Mouse (Mus musculus) MEL (cell line): Measurements from ENCODE around the gene Eml1. TPM values are rescaled to one million over a fixed set of nuclear protein-coding genes. Genes with fewer than 3 reads are reported as not detected.
A peak's percentile ranks its signal among the peaks of the same experiment; 100 is the strongest.

Experiments
- DNase-seq: peaks from one replicate; pipeline ENCODE4 v3.0.0; 2011; ENCODE audit warnings: low read depth, low spot score
- H3K27ac ChIP-seq: 2 replicates; pipeline ENCODE4 v1.5.1; 2012; ENCODE audit warnings: low read depth, mild to moderate bottlenecking, control low read depth, low read length, moderate library complexity; ENCODE audit not compliant: control insufficient read depth
- H3K27me3 ChIP-seq, 2 experiments: fragments of 150-350 bp in 1 of 2; sonication (generic) in 1 of 2; 2 replicates each; pipeline ENCODE4 v1.6.1; 2012; ENCODE audit warnings: low read length in 2 of 2, mild to moderate bottlenecking in 2 of 2, improper control_type of control experiment in 1 of 2, moderate library complexity in 1 of 2; ENCODE audit not compliant: insufficient read depth in 2 of 2, control insufficient read depth in 1 of 2
- H3K36me3 ChIP-seq, 2 experiments: 2 replicates each; pipeline ENCODE4 v1.6.1; 2012 to 2014; ENCODE audit warnings: low read length in 2 of 2, improper control_type of control experiment in 1 of 2, inconsistent platforms in 1 of 2, mild to moderate bottlenecking in 1 of 2; ENCODE audit not compliant: insufficient read depth in 2 of 2, control insufficient read depth in 1 of 2
- H3K4me1 ChIP-seq, 2 experiments: fragments of 150-350 bp in 1 of 2; sonication (generic) in 1 of 2; 2 replicates each; pipeline ENCODE4 v1.6.1; 2012; ENCODE audit warnings: low read length in 2 of 2, improper control_type of control experiment in 1 of 2, mild to moderate bottlenecking in 1 of 2; ENCODE audit not compliant: insufficient read depth in 2 of 2, control insufficient read depth in 1 of 2
- H3K4me3 ChIP-seq, 2 experiments: fragments of 150-350 bp in 1 of 2; sonication (generic) in 1 of 2; 2 replicates each; pipeline ENCODE4 v1.5.1; 2012; ENCODE audit warnings: low read depth in 2 of 2, low read length in 2 of 2, mild to moderate bottlenecking in 2 of 2, moderate library complexity in 2 of 2, control low read depth in 1 of 2, improper control_type of control experiment in 1 of 2; ENCODE audit not compliant: control insufficient read depth in 1 of 2, insufficient read depth in 1 of 2
- H3K79me2 ChIP-seq: 2 replicates; pipeline ENCODE4 v1.6.1; 2012; ENCODE audit warnings: mild to moderate bottlenecking, low read length, moderate library complexity; ENCODE audit not compliant: control insufficient read depth, poor library complexity, insufficient read depth
- H3K9ac ChIP-seq: 2 replicates; pipeline ENCODE4 v1.6.1; 2012; ENCODE audit warnings: low read depth, mild to moderate bottlenecking, control low read depth, low read length, moderate library complexity; ENCODE audit not compliant: control insufficient read depth, poor library complexity, severe bottlenecking
- H3K9me3 ChIP-seq: fragments of 150-350 bp; sonication (generic); replicated peaks from 2 replicates; pipeline ENCODE4 v1.6.1; 2012; ENCODE audit warnings: mild to moderate bottlenecking, low read length, improper control_type of control experiment, moderate library complexity; ENCODE audit not compliant: insufficient read depth
- CHD1 ChIP-seq: IDR thresholded peaks from 2 replicates; pipeline ENCODE4 v1.6.1; 2012; ENCODE audit warnings: low read depth, mild to moderate bottlenecking, inconsistent platforms, low read length, improper control_type of control experiment
- CHD2 ChIP-seq: IDR thresholded peaks from 2 replicates; pipeline ENCODE4 v1.6.1; 2011; ENCODE audit warnings: low read length, improper control_type of control experiment
- HCFC1 ChIP-seq: IDR thresholded peaks from 2 replicates; pipeline ENCODE4 v1.6.1; 2012; ENCODE audit warnings: low read depth, mild to moderate bottlenecking, inconsistent platforms, low read length, improper control_type of control experiment, moderate library complexity
- JUND ChIP-seq: IDR thresholded peaks from 2 replicates; pipeline ENCODE4 v1.6.1; 2011; ENCODE audit warnings: low read depth, mild to moderate bottlenecking, improper control_type of control experiment, low read length
- MEF2A ChIP-seq: IDR thresholded peaks from 2 replicates; pipeline ENCODE4 v1.6.1; 2014; ENCODE audit warnings: low read depth, mild to moderate bottlenecking, inconsistent platforms, low read length, improper control_type of control experiment; ENCODE audit not compliant: poor library complexity, insufficient replicate concordance, severe bottlenecking; ENCODE audit errors: extremely low read depth
- POLR2AphosphoS5 ChIP-seq: IDR thresholded peaks from 2 replicates; pipeline ENCODE4 v1.6.1; 2012; ENCODE audit warnings: low read depth, borderline replicate concordance, mild to moderate bottlenecking, inconsistent platforms, low read length, moderate library complexity, mixed read lengths
- SMC3 ChIP-seq: IDR thresholded peaks from 2 replicates; pipeline ENCODE4 v1.6.1; 2011; ENCODE audit warnings: low read depth, low read length, improper control_type of control experiment
- TAL1 ChIP-seq: IDR thresholded peaks from 2 replicates; pipeline ENCODE4 v1.6.1; 2012; ENCODE audit warnings: mild to moderate bottlenecking, inconsistent platforms, low read length, moderate library complexity, mixed read lengths
- USF2 ChIP-seq, 2 experiments: IDR thresholded peaks; 2 replicates each; pipeline ENCODE4 v1.6.1; 2011 to 2012; ENCODE audit warnings: improper control_type of control experiment in 2 of 2, low read length in 2 of 2, borderline replicate concordance in 1 of 2, inconsistent platforms in 1 of 2, low read depth in 1 of 2, mild to moderate bottlenecking in 1 of 2; ENCODE audit not compliant: insufficient read depth in 1 of 2
- ZC3H11A ChIP-seq: IDR thresholded peaks from 2 replicates; pipeline ENCODE4 v1.6.1; 2012; ENCODE audit warnings: low read depth, mild to moderate bottlenecking, inconsistent platforms, low read length, improper control_type of control experiment
- polyA plus RNA-seq, 2 experiments: library from polyadenylated mRNA; stranded (reverse) in 1 of 2; unstranded in 1 of 2; fragments of >175 nt in 1 of 2; fragments of >200 nt in 1 of 2; gene quantifications; 2 replicates each; pipeline versions ENCODE4 v1.2.1 to v1.2.4; 2012; ENCODE audit warnings: low replicate concordance in 2 of 2, low read depth in 1 of 2; ENCODE audit not compliant: insufficient read length in 2 of 2, insufficient read depth in 1 of 2, missing spikeins in 1 of 2
- total RNA-seq: library from RNA; depleted of rRNA; stranded (reverse); fragments of 300-350 nt; gene quantifications from 2 replicates; pipeline ENCODE4 v1.2.3, GENCODE M21; 2012

The Eml1 gene
- total and polyA plus RNA-seq, 3 experiments = not detected

- Histone ChIP-seq H3K9me3 (no peaks in the 10 kb centered on the region), H3K9ac (no peak overlapping the region), H3K27me3 (no peaks in the 10 kb centered on the region), H3K4me1 (no peaks in the 10 kb centered on the region), H3K36me3 (no peaks in the 10 kb centered on the region), H3K4me3 (no peak overlapping the region), H3K79me2 (no peaks in the 10 kb centered on the region), H3K27ac (no peak overlapping the region)
- DNase-seq = no peak
- no peak for TF ChIP-seq USF2 (IDR thresholded peaks at IDR 0.05; ENCODE audit: borderline replicate concordance in 1 of 2, insufficient read depth in 1 of 2, low read depth in 1 of 2, low read length in 2 of 2)
Observed at GRCm38 (mm10) chr12:108453561-108454044, 82.8 kb downstream of the Eml1 start.

GRCm38 (mm10) chr12:108455004-108455403, 84.2 kb downstream of the Eml1 start:
- H3K4me3 ChIP-seq = no peak overlapping the region
- no peaks in the 10 kb centered on the region for H3K79me2 ChIP-seq
- no peak overlapping the region for H3K9ac ChIP-seq
- no peak overlapping the region for H3K27ac ChIP-seq
- DNase-seq = no peak
- TF ChIP-seq TAL1 (no peak), ZC3H11A (no peak), USF2 (IDR thresholded peaks at IDR 0.05; ENCODE audit: borderline replicate concordance in 1 of 2, insufficient read depth in 1 of 2, low read depth in 1 of 2, low read length in 2 of 2) (no peak), CHD1 (no peak), CHD2 (no peak), MEF2A (no peak)
- no peaks in the 10 kb centered on the region for H3K9me3 ChIP-seq
- no peaks in the 10 kb centered on the region for H3K36me3 ChIP-seq
- no peaks in the 10 kb centered on the region for H3K27me3 ChIP-seq
- no peaks in the 10 kb centered on the region for H3K4me1 ChIP-seq

- Histone ChIP-seq H3K9me3 (no peaks in the 10 kb centered on the region), H3K9ac (no peak overlapping the region), H3K4me3 (no peak overlapping the region), H3K27me3 (no peaks in the 10 kb centered on the region), H3K79me2 (no peaks in the 10 kb centered on the region), H3K36me3 (no peaks in the 10 kb centered on the region), H3K27ac (no peak overlapping the region), H3K4me1 (no peaks in the 10 kb centered on the region)
- no peak for DNase-seq
- TF ChIP-seq SMC3 (no peak), POLR2AphosphoS5 (peak; percentile 76; the same call in 1 of the 2 replicates)
Observed at GRCm38 (mm10) chr12:108472898-108473297, 102.1 kb downstream of the Eml1 start.

GRCm38 (mm10) chr12:108474440-108474839, 103.7 kb downstream of the Eml1 start:
- Histone ChIP-seq H3K79me2 (no peaks in the 10 kb centered on the region), H3K4me3 (no peak overlapping the region), H3K4me1 (no peaks in the 10 kb centered on the region), H3K9me3 (no peaks in the 10 kb centered on the region), H3K27ac (no peak overlapping the region), H3K27me3 (no peaks in the 10 kb centered on the region), H3K9ac (no peak overlapping the region)
- TF ChIP-seq HCFC1 (no peak), JUND (no peak)
- TF ChIP-seq, all 39 proteins: peak for 0
- H3K36me3 ChIP-seq = no peaks in the 10 kb centered on the region
- no peak for DNase-seq
